Mouse (Mus musculus) kidney, adult 18-20 months (tissue): ENCODE measurements around the gene Mrps18a.

ENCODE experiments used
- DNase-seq: peaks from one replicate; pipeline ENCODE4 v3.0.0; 2021

Gene Mrps18a

GRCm38 (mm10) chr17:46110402-46111289 lies at the start of gene Mrps18a:
Gene Mrps18a (plus strand): TSS chr17:46110986.
- peak; percentile 86 for DNase-seq

- peak; percentile 40 for DNase-seq
These were observed 47.4 kb upstream of the Mrps18a start for GRCm38 (mm10) chr17:46063283-46063973.

- no peak for DNase-seq
These were observed 46.8 kb upstream of the Mrps18a start for GRCm38 (mm10) chr17:46063974-46064312.

GRCm38 (mm10) chr17:46070046-46070445 lies 40.7 kb upstream of the Mrps18a start:
- DNase-seq, result no peak

GRCm38 (mm10) chr17:46071531-46071930 lies 39.3 kb upstream of the Mrps18a start:
- DNase-seq, result no peak

- peak; percentile 69 for DNase-seq
These were observed 37.0 kb upstream of the Mrps18a start for GRCm38 (mm10) chr17:46073730-46074301.

- no peak for DNase-seq
These were observed 36.2 kb upstream of the Mrps18a start for GRCm38 (mm10) chr17:46074398-46075115.

GRCm38 (mm10) chr17:46075116-46075485 lies 35.7 kb upstream of the Mrps18a start:
- peak; percentile 48 for DNase-seq

GRCm38 (mm10) chr17:46075551-46076259 lies 35.1 kb upstream of the Mrps18a start:
- no peak for DNase-seq

GRCm38 (mm10) chr17:46076260-46076551 lies 34.6 kb upstream of the Mrps18a start:
- no peak for DNase-seq

- no peak for DNase-seq
These were observed 32.8 kb upstream of the Mrps18a start for GRCm38 (mm10) chr17:46077921-46078534.

- no peak for DNase-seq
These were observed 31.7 kb upstream of the Mrps18a start for GRCm38 (mm10) chr17:46079037-46079436.

GRCm38 (mm10) chr17:46080388-46080787 lies 30.4 kb upstream of the Mrps18a start:
- no peak for DNase-seq

- DNase-seq, result no peak
These were observed 29.7 kb upstream of the Mrps18a start for GRCm38 (mm10) chr17:46081042-46081441.

- no peak for DNase-seq
These were observed 29.1 kb upstream of the Mrps18a start for GRCm38 (mm10) chr17:46081657-46082056.

- no peak for DNase-seq
These were observed 27.4 kb upstream of the Mrps18a start for GRCm38 (mm10) chr17:46083381-46083780.

GRCm38 (mm10) chr17:46084091-46084501 lies 26.7 kb upstream of the Mrps18a start:
- peak; percentile 71 for DNase-seq

- no peak for DNase-seq
These were observed 24.4 kb upstream of the Mrps18a start for GRCm38 (mm10) chr17:46086341-46086870.

GRCm38 (mm10) chr17:46091351-46091750 lies 19.4 kb upstream of the Mrps18a start:
- DNase-seq, result no peak

GRCm38 (mm10) chr17:46091899-46092298 lies 18.9 kb upstream of the Mrps18a start:
- DNase-seq, result no peak

- DNase-seq, result no peak
These were observed 12.3 kb upstream of the Mrps18a start for GRCm38 (mm10) chr17:46098525-46098924.

GRCm38 (mm10) chr17:46101906-46102305 lies 8.9 kb upstream of the Mrps18a start:
- no peak for DNase-seq
